Mouse (Mus musculus) E14TG2a.4 (cell line): ENCODE results near the gene Gm17571.

Experiments
- CTCF ChIP-seq: conservative IDR thresholded peaks from 2 replicates; pipeline ENCODE4 v1.5.1; 2014; ENCODE audit warnings: low read length
- POU5F1 ChIP-seq: IDR thresholded peaks from 2 replicates; pipeline ENCODE4 v1.6.1; 2014; ENCODE audit warnings: low read length, borderline replicate concordance

- TF ChIP-seq CTCF (no peak), POU5F1 (no peak)
Measured at GRCm38 (mm10) chr9:13493746-13494145, 47.2 kb upstream of the Gm17571 start.
